Mouse (Mus musculus): ENCODE measurements around the gene Afdn.

DNA sequence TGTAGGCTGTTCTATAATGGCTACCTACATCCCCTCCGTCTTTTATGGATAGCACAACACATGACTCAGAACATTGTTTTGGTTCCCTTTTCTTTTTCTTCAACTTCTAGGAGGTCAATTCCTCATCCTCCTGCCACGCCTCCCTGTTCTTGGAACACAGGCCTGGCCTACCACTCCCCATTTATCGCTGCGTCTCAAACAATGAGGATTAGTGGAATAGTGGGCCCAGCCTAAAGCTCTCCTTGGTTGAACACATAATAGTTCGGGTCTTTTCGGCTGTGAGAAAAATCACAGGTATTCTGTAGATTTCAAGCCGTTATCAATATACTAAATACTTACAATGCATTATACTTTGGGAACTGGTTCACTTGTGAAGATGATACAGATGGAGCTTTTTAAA lies 1.8 kb upstream of the Afdn start:
- TF ChIP-seq POLR2A (IDR thresholded peaks at IDR 0.05; ENCODE audit: low read depth, low read length), result no peak
- no peak for TF ChIP-seq CTCF (IDR thresholded peaks at IDR 0.05; ENCODE audit: borderline replicate concordance, insufficient read depth, low read length)

All from embryonic fibroblast, embryonic 13.5 days (primary cell).